Mouse (Mus musculus): ENCODE results near the gene Dnmbp.

GRCm38 (mm10) chr19:43890487-43890886 lies 49.5 kb downstream of the Dnmbp start:
- TF ChIP-seq USF1 (IDR thresholded peaks at IDR 0.05; ENCODE audit: low read depth) (no peak), CTCF (IDR thresholded peaks at IDR 0.05; ENCODE audit: control insufficient read depth, insufficient read depth, insufficient read length) (no peak), MYOG (IDR thresholded peaks at IDR 0.05; ENCODE audit: control insufficient read depth, extremely low read depth, insufficient read length) (no peak)
